Comparison of ENCODE assay signal across 8 mouse cellular contexts in the genomic region with DNA sequence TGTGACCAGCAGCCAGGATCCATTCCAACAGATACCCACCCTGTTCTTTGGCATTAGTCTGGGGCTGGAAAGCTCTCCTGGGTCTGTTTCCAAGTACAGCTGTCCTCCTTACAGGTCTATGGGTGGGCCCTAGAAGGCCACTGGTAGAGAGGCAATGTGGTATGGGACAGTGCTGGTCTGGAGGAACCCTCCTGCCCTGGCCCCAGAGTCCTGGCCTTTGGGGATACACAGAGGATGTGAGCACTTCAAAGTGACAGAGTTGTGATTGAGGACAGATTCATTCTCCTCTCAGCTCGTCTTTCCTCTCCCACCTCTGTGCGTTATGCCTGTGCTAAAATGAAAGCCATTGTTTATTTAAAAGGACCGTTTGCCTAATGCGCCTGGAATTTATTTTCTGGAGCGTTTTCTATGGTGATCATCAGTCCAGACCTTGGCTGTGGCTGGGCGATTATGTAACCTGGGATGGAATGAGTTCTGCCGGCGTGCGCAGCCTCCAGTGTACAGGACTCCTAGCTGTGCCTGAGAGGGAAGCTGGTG.
A peak's percentile ranks its signal among the peaks of the same experiment; 100 is the strongest.
DNase-seq lines count a peak whose midpoint lies in the region; ATAC-seq and TF ChIP-seq lines count a peak whose summit lies in the region.

No protein-coding gene starts in this region.

- no peaks in the 10 kb centered on the region for H3K36me3 ChIP-seq in heart, postnatal 0 days (replicated peaks; ENCODE audit: control insufficient read depth, insufficient read depth, low read length)
- H3K36me3 ChIP-seq in hindbrain, embryonic 13.5 days, result no peaks in the 10 kb centered on the region

- no peak for TF ChIP-seq EP300 in heart, postnatal 0 days (IDR thresholded peaks at IDR 0.05; ENCODE audit: low read depth)

- no peak; the same call in 1 of the 2 replicates for TF ChIP-seq POLR2A in lung, adult 2 months (IDR thresholded peaks at IDR 0.05; ENCODE audit: borderline replicate concordance, extremely low read depth, low read depth, low read length)

- peak; percentile 14 for DNase-seq in layer of hippocampus, adult 11-12 months (ENCODE audit: low spot score)
- DNase-seq in layer of hippocampus, adult 9-10 months (ENCODE audit: low spot score), result no peak
- DNase-seq in heart, postnatal 0 days (ENCODE audit: low spot score), result peak; percentile 60
- DNase-seq in lung, adult 2 months, result peak; percentile 66
- DNase-seq in urinary bladder, postnatal 25 days (ENCODE audit: low spot score), result peak; percentile 46
- no peak for DNase-seq in left cerebral cortex, adult 9 months (ENCODE audit: low spot score in 2 of 2)
- no peak for DNase-seq in thymus, adult 18-20 months

- H3K9ac ChIP-seq in heart, postnatal 0 days (replicated peaks; ENCODE audit: low read depth, low read length), result no peak overlapping the region
- H3K9ac ChIP-seq in hindbrain, embryonic 13.5 days, result no peak overlapping the region

- no peaks in the 10 kb centered on the region for H3K27me3 ChIP-seq in heart, postnatal 0 days (ENCODE audit: control insufficient read depth, insufficient read depth, low read length)
- no peaks in the 10 kb centered on the region for H3K27me3 ChIP-seq in hindbrain, embryonic 13.5 days

- H3K9me3 ChIP-seq in heart, postnatal 0 days (replicated peaks; ENCODE audit: control insufficient read depth, low read length), result no peaks in the 10 kb centered on the region
- no peaks in the 10 kb centered on the region for H3K9me3 ChIP-seq in hindbrain, embryonic 13.5 days

- H3K4me2 ChIP-seq in heart, postnatal 0 days (ENCODE audit: low read depth, low read length), result no peak overlapping the region
- H3K4me2 ChIP-seq in hindbrain, embryonic 13.5 days, result no peak overlapping the region

- peak overlapping the region; percentile 70 for H3K27ac ChIP-seq in heart, postnatal 0 days (ENCODE audit: low read depth)
- H3K27ac ChIP-seq in hindbrain, embryonic 13.5 days, result no peak overlapping the region

- no peak overlapping the region for H3K4me3 ChIP-seq in heart, postnatal 0 days (ENCODE audit: low read depth, low read length)
- no peak overlapping the region for H3K4me3 ChIP-seq in lung, adult 2 months (replicated peaks; ENCODE audit: extremely low read depth, low read depth, low read length)
- no peak overlapping the region for H3K4me3 ChIP-seq in hindbrain, embryonic 13.5 days

- TF ChIP-seq CTCF in heart, postnatal 0 days (IDR thresholded peaks at IDR 0.05; ENCODE audit: low read depth), result no peak
- TF ChIP-seq CTCF in lung, adult 2 months (IDR thresholded peaks at IDR 0.05; ENCODE audit: insufficient read depth, low read length), result no peak

- H3K4me1 ChIP-seq in heart, postnatal 0 days (ENCODE audit: control insufficient read depth, insufficient read depth), result peaks cover 57% of the 10 kb centered on the region
- peaks cover 33% of the 10 kb centered on the region for H3K4me1 ChIP-seq in lung, adult 2 months (ENCODE audit: control insufficient read depth, insufficient read depth, low read length)
- 0 out of 2 replicates have a peak, but pooled peaks cover 3% of the 10 kb centered on the region for H3K4me1 ChIP-seq in hindbrain, embryonic 13.5 days (replicated peaks)

- 17% methylated on average over 9 of the region's 9 CpGs for WGBS in heart, postnatal 0 days
- WGBS in lung, adult 2 months, result 21% methylated on average over 9 of the region's 9 CpGs
- 65% methylated on average over 9 of the region's 9 CpGs for WGBS in hindbrain, embryonic 13.5 days

- ATAC-seq in heart, postnatal 0 days (ENCODE audit: insufficient read depth, low read depth), result peak; percentile 56; the same call in 1 of the 2 replicates
- ATAC-seq in hindbrain, embryonic 13.5 days (ENCODE audit: low FRiP score), result no peak

Comparison
In these comparisons a context has a peak if more than half of its experiments do, and no peak if none do; other contexts are left out.
1. DNase-seq: peak in layer of hippocampus, adult 11-12 months (single experiment), heart, postnatal 0 days (single experiment), lung, adult 2 months (single experiment) and urinary bladder, postnatal 25 days (single experiment); none in layer of hippocampus, adult 9-10 months (single experiment), left cerebral cortex, adult 9 months (0 of 2) and thymus, adult 18-20 months (0 of 2).